8 mouse cellular contexts compared by ENCODE assay signal in the genomic region with DNA sequence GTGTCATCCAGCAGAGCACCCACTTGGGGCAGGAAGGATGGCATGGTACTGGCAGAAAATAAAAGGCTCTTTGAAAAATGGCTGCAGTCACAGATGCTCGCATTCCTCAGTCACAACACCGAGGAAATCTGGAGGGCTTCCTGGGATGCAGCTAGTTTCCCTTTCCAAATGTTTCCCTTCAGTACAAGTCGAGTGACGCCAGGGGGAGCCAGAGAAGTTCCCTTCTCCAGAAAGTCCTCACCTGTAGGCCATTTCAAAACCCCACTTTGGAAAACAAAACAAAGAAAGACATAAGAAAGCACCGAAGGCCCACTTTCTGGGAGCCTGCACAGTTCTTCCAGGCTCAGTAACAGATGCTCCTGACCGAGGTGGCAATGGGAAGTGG.
A peak's percentile ranks its signal among the peaks of the same experiment; 100 is the strongest.
DNase-seq lines count a peak whose midpoint lies in the region; ATAC-seq and TF ChIP-seq lines count a peak whose summit lies in the region.

No protein-coding gene starts in this region.

- H3K27me3 ChIP-seq in lung, embryonic 14.5 days (ENCODE audit: insufficient read depth, low read length): no peaks in the 10 kb centered on the region
- no peaks in the 10 kb centered on the region for H3K27me3 ChIP-seq in forebrain, embryonic 12.5 days

- ATAC-seq in lung, embryonic 14.5 days (ENCODE audit: insufficient read depth): no peak
- ATAC-seq in forebrain, embryonic 12.5 days (ENCODE audit: low FRiP score): no peak

- H3K4me3 ChIP-seq in lung, embryonic 14.5 days (ENCODE audit: low read depth, low read length): no peak overlapping the region
- no peak overlapping the region for H3K4me3 ChIP-seq in forebrain, embryonic 12.5 days (replicated peaks)

- H3K4me2 ChIP-seq in lung, embryonic 14.5 days: no peak overlapping the region
- H3K4me2 ChIP-seq in forebrain, embryonic 12.5 days: no peak overlapping the region

- WGBS in lung, embryonic 14.5 days: 37% methylated on average over 6 of the region's 6 CpGs
- WGBS in forebrain, embryonic 12.5 days: 50% methylated on average over 6 of the region's 6 CpGs

- no peak overlapping the region for H3K27ac ChIP-seq in lung, embryonic 14.5 days (ENCODE audit: low read depth)
- no peak overlapping the region for H3K27ac ChIP-seq in forebrain, embryonic 12.5 days

- H3K9me3 ChIP-seq in lung, embryonic 14.5 days (ENCODE audit: low read depth, low read length): no peaks in the 10 kb centered on the region
- H3K9me3 ChIP-seq in forebrain, embryonic 12.5 days: no peaks in the 10 kb centered on the region

- H3K4me1 ChIP-seq in lung, embryonic 14.5 days (ENCODE audit: insufficient read depth): no peaks in the 10 kb centered on the region
- H3K4me1 ChIP-seq in forebrain, embryonic 12.5 days: 0 out of 2 replicates have a peak, but pooled peaks cover 5% of the 10 kb centered on the region

- no peak overlapping the region for H3K9ac ChIP-seq in lung, embryonic 14.5 days
- no peak overlapping the region for H3K9ac ChIP-seq in forebrain, embryonic 12.5 days

- peak; percentile 28 for DNase-seq in adrenal gland, postnatal 10 days
- no peak for DNase-seq in adrenal gland, adult 18-20 months (ENCODE audit: low spot score in 2 of 2)
- peak; percentile 13 to 29 for DNase-seq in layer of hippocampus, postnatal 10 days (ENCODE audit: low spot score in 2 of 2)
- DNase-seq in layer of hippocampus, adult 11-12 months (ENCODE audit: low spot score): no peak
- DNase-seq in embryo, embryonic 10.5 days (ENCODE audit: low spot score): peak; percentile 24
- DNase-seq in lung, embryonic 14.5 days: peak; percentile 10
- no peak for DNase-seq in Muller cell, postnatal 12 days (ENCODE audit: inconsistent ontology term)

- H3K36me3 ChIP-seq in lung, embryonic 14.5 days (ENCODE audit: insufficient read depth): no peaks in the 10 kb centered on the region
- no peaks in the 10 kb centered on the region for H3K36me3 ChIP-seq in forebrain, embryonic 12.5 days (replicated peaks)

- no peak for TF ChIP-seq CTCF in lung, embryonic 14.5 days (IDR thresholded peaks at IDR 0.05; ENCODE audit: low read depth)

Comparison
In these comparisons a context has a peak if more than half of its experiments do, and no peak if none do; other contexts are left out.
1. DNase-seq: peak in adrenal gland, postnatal 10 days (single experiment), layer of hippocampus, postnatal 10 days (2 of 2), embryo, embryonic 10.5 days (single experiment) and lung, embryonic 14.5 days (single experiment); none in adrenal gland, adult 18-20 months (0 of 2), layer of hippocampus, adult 11-12 months (single experiment) and Muller cell, postnatal 12 days (single experiment).